Mouse (Mus musculus): ENCODE measurements around the gene Epn2. TPM values are rescaled to one million over a fixed set of nuclear protein-coding genes. Genes with fewer than 3 reads are reported as not detected.
A peak's percentile ranks its signal among the peaks of the same experiment; 100 is the strongest.

Epn2 gene
- polyA plus RNA-seq, 1 experiment from 2014 or later = 22.5 TPM

DNA sequence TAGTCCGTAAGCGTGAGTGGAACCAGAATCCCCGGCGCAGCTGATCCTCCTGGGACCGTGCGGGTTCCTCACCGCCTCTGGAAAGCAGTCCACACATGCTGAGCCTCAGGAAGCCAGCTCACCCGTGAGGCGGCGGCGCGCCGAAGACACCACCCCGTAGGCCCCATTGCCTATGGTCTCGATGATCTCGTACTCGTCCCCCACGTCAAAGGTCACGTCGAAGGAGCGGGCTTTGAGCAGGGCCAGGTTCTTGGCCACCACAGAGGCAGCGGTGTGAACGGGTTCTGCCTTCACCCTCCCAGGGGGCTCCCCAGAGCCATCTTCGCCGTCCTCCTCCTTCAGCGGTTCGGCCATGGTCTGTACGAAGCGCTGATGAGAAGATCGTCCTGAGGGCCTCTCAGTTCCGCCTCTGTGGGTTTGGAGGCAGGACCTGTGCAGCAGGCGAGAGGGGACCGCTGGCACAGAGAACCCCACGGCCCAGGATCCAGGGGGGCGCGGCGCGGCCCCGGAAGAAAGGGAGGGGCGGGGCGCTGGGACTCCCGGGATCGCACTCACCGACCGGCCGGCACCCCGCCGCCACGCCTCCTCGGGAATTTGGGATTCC is 85.9 kb downstream of the Epn2 start:
- H3K36me3 ChIP-seq (replicated peaks) = peaks cover 46% of the 10 kb centered on the region
- peak overlapping the region; percentile 93 for H3K27ac ChIP-seq
- H3K27me3 ChIP-seq (ENCODE audit: poor library complexity, severe bottlenecking) = no peaks in the 10 kb centered on the region
- peak overlapping the region; percentile 91 for H3K4me3 ChIP-seq
- H3K9me3 ChIP-seq = no peaks in the 10 kb centered on the region
- 2% methylated on average over 50 of the region's 50 CpGs for WGBS
- H3K4me1 ChIP-seq = peaks cover 38% of the 10 kb centered on the region
- no peak for DNase-seq (ENCODE audit: extremely low spot score, low spot score)

DNA sequence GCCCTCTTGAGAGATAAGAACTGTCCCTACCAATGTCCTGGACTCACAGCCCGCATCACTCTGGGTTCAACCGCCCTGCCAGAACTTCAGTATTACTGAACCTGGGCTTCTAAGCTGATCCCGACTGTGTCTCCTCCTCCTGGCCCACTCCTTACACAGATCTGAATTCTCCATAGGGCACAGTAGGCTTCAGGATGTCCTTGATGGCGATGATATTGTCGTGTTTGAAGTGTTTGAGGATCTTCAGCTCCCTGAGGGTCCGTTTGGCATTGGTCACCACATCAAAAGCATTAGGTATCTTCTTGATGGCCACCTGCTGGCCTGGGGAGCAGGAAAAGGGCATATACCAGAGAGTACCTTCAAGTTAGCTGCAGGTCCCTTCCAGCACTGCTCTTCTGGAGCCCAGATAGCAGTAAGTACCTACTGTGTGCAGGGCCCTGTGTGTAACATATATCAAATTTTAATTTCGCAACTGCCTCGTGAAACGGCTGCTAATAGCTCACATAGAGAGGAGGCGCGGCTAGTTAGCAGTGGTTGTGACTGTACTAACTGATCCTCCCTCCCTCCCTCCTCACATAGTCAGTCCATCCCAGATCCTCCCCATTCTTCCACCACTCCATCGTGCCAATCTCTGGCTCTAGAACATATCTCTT is 86.6 kb downstream of the Epn2 start:
- H3K4me1 ChIP-seq = peaks cover 38% of the 10 kb centered on the region
- peak overlapping the region; percentile 91 for H3K4me3 ChIP-seq
- WGBS = 86% methylated on average over 12 of the region's 12 CpGs
- no peak for DNase-seq (ENCODE audit: extremely low spot score, low spot score)
- H3K36me3 ChIP-seq (replicated peaks) = peaks cover 54% of the 10 kb centered on the region
- no peaks in the 10 kb centered on the region for H3K9me3 ChIP-seq
- peak overlapping the region; percentile 93 for H3K27ac ChIP-seq
- H3K27me3 ChIP-seq (ENCODE audit: poor library complexity, severe bottlenecking) = no peaks in the 10 kb centered on the region

DNA sequence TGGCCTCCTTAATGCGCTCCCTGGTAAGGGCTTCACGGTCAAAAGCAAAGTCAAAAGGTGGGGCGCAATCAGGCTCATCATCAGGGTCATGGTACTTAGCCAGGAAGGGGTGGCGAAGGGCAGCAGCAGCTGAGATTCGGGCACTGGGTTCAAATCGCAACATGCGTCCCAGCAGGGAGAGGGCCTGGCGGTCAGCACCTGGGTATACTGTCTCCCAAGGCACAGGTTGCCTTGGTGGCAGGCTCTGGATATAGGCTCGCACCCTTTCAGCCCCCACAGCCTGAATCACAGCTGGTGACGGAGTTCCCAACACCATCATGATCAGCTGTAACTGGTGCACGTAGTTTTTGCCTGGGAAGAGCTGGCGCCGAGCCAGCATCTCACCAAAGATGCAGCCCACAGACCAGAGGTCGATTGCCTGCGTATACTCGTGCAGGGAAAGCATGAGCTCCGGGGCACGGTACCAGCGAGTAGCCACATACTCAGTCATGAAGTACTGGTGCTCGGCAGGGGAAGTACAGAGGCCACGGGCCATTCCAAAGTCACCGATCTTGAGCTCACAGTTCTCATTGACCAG is 88.5 kb downstream of the Epn2 start:
- 97% methylated on average over 22 of the region's 22 CpGs for WGBS
- DNase-seq (ENCODE audit: extremely low spot score, low spot score) = no peak
- H3K9me3 ChIP-seq = no peaks in the 10 kb centered on the region
- H3K27ac ChIP-seq = no peak overlapping the region
- H3K4me1 ChIP-seq = peaks cover 56% of the 10 kb centered on the region
- H3K27me3 ChIP-seq (ENCODE audit: poor library complexity, severe bottlenecking) = no peaks in the 10 kb centered on the region
- no peak overlapping the region for H3K4me3 ChIP-seq
- peaks cover 69% of the 10 kb centered on the region for H3K36me3 ChIP-seq (replicated peaks)

DNA sequence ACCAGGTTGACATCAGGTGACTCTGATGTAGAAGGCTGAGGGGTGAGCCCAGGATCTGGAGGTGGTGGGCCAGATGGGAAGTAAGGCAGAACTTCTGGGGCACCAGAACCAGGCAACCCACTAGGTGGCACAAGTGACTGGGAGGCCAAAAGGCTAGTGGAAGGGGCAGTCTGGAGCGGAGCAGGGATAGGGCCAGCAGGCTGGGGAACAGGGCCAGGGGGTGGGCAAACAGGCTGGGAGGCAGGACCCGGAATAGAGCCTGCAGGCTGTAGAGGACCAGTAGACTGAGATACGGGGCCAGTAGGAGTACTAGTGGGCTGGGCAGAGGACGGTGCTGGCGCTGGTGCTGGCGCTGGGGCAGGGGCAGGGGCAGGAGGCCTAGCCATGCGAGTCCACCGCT is 89.6 kb downstream of the Epn2 start:
- Histone ChIP-seq H3K9me3 (no peaks in the 10 kb centered on the region), H3K4me1 (peaks cover 63% of the 10 kb centered on the region), H3K27ac (peak overlapping the region; percentile 44; the same call in 1 of the 2 replicates), H3K4me3 (no peak overlapping the region), H3K36me3 (replicated peaks) (peaks cover 69% of the 10 kb centered on the region), H3K27me3 (ENCODE audit: poor library complexity, severe bottlenecking) (no peaks in the 10 kb centered on the region)
- no peak for DNase-seq (ENCODE audit: extremely low spot score, low spot score)
- WGBS = 93% methylated on average over 8 of the region's 8 CpGs

DNA sequence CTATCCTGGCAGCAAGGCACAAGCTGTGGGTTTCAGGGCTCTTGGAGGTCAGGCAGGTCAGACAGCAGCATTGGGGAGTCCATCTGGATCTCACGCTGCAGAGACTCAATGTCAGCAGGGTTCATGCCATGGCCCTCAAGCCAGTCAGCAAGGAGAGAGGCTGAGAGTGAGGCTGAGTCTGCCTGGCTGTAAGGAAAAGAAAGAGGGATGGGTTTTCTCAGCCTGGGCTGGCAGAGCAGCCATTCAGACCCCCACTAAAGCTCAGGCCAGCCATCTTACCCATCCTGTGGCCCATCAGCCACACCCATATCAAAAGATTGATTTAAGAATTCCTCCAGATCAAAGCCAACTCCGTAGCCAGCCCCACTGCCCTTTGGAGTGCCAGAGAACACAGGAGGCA is 90.4 kb downstream of the Epn2 start:
- 88% methylated on average over 2 of the region's 2 CpGs for whole genome bisulfite sequencing
- no peak overlapping the region for H3K4me3 ChIP-seq
- H3K36me3 ChIP-seq (replicated peaks) = peaks cover 69% of the 10 kb centered on the region
- no peak for DNase-seq (ENCODE audit: extremely low spot score, low spot score)
- peaks cover 69% of the 10 kb centered on the region for H3K4me1 ChIP-seq
- no peak overlapping the region for H3K27ac ChIP-seq
- H3K9me3 ChIP-seq = no peaks in the 10 kb centered on the region
- H3K27me3 ChIP-seq (ENCODE audit: poor library complexity, severe bottlenecking) = no peaks in the 10 kb centered on the region

DNA sequence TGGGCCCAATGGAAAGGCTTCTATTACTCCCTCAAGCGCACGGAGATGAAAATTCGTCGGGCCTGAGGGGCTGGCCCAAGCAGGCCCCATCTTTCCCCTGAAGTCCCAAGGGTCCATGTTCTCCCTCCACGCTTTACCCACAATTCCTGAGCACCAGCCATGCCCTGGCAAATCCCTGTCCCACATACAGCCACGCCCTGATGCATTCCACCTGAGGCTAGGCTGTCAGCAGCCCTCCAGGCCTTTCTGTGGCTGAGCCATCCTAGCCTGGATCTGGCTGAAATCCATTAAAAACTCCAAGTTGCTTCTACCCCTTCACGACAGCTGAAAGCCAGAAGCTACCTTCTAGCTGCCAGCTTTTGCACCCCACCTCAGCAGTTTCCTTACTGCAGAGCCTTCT is 91.6 kb downstream of the Epn2 start:
- Histone ChIP-seq H3K4me3 (no peak overlapping the region), H3K4me1 (peaks cover 72% of the 10 kb centered on the region), H3K36me3 (replicated peaks) (peaks cover 66% of the 10 kb centered on the region), H3K9me3 (no peaks in the 10 kb centered on the region), H3K27me3 (ENCODE audit: poor library complexity, severe bottlenecking) (no peaks in the 10 kb centered on the region), H3K27ac (no peak overlapping the region)
- no peak for DNase-seq (ENCODE audit: extremely low spot score, low spot score)
- 85% methylated on average over 7 of the region's 7 CpGs for WGBS

DNA sequence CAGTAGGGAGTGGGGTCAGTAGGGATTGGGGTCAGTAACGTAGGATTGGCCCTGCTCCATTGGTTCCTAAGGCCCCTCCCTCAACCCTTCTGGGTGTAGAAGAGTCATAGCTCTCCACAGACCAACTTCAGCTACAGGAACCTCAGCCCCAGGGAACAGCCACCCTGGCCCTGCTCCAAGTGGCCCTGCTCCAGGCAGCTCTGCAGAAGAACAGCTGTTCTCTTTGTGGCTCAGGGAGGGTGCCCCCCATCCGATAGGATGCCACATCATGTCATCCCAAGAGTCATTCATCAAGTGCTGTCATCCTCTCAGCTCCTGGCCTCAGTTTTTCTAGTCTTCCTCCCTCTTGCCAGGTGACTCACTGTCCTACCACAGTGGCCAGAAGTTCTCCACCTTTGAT is 92.1 kb downstream of the Epn2 start:
- Histone ChIP-seq H3K27me3 (ENCODE audit: poor library complexity, severe bottlenecking) (no peaks in the 10 kb centered on the region), H3K27ac (no peak overlapping the region), H3K4me1 (peaks cover 68% of the 10 kb centered on the region), H3K36me3 (replicated peaks) (peaks cover 61% of the 10 kb centered on the region), H3K4me3 (no peak overlapping the region), H3K9me3 (no peaks in the 10 kb centered on the region)
- no peak for DNase-seq (ENCODE audit: extremely low spot score, low spot score)
- WGBS = 94% methylated on average over 2 of the region's 2 CpGs

DNA sequence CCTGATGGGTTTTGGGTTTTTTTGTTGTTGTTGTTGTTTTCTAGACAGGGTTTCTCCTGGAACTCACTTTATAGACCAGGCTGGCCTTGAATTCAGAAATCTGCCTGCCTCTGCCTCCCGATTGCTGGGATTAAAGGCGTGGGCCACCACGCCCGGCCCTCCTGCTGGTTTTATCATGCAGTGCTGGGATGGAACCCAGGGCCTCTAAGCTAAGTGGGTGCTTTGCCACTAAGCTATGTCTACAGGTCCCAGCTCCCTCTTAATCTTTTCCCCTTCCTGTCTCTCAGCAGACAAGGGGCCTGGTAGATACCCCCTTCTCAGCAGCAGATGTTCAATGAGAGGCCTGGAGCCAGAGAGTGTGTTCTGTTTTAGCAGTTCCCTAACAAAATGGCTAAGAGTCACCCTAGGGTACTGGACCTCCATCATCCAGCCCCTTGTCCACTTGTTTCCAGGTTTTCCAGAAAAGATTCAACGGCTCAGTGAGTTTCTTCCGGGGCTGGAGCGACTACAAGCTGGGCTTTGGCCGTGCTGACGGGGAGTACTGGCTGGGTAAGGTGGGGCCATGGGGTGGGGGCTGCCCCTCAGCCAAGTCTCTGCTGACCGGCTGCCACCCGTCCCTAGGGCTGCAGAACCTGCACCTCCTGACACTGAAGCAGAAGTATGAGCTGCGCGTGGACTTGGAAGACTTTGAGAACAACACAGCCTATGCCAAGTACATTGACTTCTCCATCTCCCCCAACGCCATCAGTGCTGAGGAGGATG is 92.8 kb downstream of the Epn2 start:
- no peak for DNase-seq (ENCODE audit: extremely low spot score, low spot score)
- H3K4me1 ChIP-seq = peaks cover 71% of the 10 kb centered on the region
- peak overlapping the region; percentile 43 for H3K4me3 ChIP-seq
- H3K9me3 ChIP-seq = no peaks in the 10 kb centered on the region
- no peaks in the 10 kb centered on the region for H3K27me3 ChIP-seq (ENCODE audit: poor library complexity, severe bottlenecking)
- H3K27ac ChIP-seq = peak overlapping the region; percentile 86
- H3K36me3 ChIP-seq (replicated peaks) = peaks cover 53% of the 10 kb centered on the region
- 93% methylated on average over 14 of the region's 14 CpGs for WGBS

DNA sequence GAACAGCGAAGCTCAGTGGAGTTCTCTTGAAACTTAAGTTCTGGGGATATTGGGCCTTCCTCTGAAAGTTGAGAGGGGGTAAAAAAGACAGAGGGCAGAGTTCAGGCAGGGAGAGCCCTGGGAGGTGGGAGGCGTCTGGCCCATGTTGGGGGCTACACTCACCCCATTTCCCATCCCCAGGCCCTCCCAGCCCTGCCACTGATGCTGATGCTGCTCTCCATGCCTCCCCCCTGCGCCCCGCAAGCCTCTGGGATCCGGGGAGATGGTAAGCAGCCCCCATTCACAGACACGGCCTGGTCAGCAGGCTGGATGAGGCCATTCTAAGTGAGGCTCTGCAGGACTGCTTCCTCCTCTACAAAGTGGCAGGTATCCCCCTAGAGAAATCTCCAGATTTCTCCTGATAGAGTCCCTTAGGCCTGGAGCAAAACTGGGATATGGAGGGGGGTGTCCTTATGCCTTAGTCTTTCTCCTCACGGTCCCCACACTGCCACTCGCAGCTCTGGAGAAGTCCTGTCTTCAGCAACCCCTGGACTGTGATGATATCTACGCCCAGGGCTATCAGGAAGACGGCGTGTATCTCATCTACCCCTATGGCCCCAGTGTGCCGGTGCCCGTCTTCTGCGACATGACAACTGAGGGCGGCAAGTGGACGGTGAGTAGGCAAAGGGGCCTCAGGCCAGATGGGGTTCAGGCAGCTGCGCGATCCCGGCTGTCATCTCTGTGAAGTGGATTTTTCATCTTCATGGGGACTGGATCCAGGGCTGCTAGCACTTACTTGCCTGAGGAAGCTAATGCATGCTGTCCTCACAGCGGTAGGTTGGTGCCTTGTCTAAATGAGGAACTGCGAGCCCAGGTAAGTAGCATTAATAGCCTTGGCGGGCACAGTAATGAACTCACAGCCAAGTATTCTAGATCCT is 93.7 kb downstream of the Epn2 start:
- Histone ChIP-seq H3K9me3 (no peaks in the 10 kb centered on the region), H3K4me3 (peak overlapping the region; percentile 43), H3K27ac (peak overlapping the region; percentile 86), H3K36me3 (replicated peaks) (peaks cover 45% of the 10 kb centered on the region), H3K27me3 (ENCODE audit: poor library complexity, severe bottlenecking) (no peaks in the 10 kb centered on the region), H3K4me1 (peaks cover 73% of the 10 kb centered on the region)
- WGBS = 63% methylated on average over 22 of the region's 22 CpGs
- no peak for DNase-seq (ENCODE audit: extremely low spot score, low spot score)

DNA sequence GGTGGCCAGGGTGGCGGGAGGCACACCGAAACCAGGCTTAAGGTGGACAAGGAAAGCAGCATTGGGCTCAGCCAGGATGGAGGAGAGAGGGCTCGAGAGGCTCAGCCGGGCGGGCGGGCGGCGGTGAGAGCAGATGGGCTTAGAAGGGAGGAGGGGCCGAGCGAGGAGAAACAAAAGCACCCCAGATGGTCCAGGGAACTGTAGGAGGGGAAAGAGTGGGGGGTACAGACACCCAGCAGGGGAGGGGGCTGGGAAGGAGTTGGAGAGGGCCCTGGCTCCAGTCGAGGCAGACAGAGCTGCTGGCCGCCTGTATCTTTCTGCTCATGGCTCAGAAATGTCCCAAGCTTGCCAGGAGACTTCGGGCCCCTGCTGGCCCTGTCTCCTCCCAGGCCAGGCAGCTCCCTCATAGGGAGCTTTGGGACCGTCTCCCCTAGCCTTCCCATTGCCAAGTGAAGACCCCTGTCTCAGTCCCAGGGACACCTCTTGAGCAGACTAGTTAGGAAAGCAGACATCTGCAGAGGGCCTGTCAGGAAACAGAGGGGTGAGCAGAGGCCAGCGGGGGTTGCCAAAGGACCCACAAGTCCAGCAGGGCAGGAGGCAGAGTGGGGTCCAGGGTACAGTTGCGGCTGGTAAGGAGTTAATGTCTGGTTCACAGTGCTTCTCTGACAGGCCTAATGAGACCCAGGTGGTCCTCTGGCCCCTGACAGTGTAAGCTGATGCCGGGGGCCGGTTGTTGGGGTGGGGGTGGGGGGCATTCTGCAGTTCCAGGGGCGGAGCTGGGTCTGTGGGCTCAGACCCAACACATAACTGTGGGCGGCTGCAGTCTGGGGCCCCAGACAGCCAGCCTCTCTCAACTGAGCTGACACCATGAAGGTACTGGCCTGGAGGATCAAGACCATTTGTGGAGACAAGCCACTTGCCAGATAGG is 94.6 kb downstream of the Epn2 start, which contains the start of gene Mfap4:
Gene Mfap4, plus strand, starts transcription at position 819 of the 928 bp plus-strand sequence.
- peaks cover 35% of the 10 kb centered on the region for H3K36me3 ChIP-seq (replicated peaks)
- no peaks in the 10 kb centered on the region for H3K9me3 ChIP-seq
- no peaks in the 10 kb centered on the region for H3K27me3 ChIP-seq (ENCODE audit: poor library complexity, severe bottlenecking)
- peak; percentile 72 for DNase-seq (ENCODE audit: extremely low spot score, low spot score)
- H3K4me3 ChIP-seq = peak within 1 kb of the TSS; percentile 43
- H3K27ac ChIP-seq = peak within 1 kb of the TSS; percentile 86
- peaks cover 64% of the 10 kb centered on the region for H3K4me1 ChIP-seq
- WGBS = 3% methylated on average over 20 of the region's 20 CpGs

DNA sequence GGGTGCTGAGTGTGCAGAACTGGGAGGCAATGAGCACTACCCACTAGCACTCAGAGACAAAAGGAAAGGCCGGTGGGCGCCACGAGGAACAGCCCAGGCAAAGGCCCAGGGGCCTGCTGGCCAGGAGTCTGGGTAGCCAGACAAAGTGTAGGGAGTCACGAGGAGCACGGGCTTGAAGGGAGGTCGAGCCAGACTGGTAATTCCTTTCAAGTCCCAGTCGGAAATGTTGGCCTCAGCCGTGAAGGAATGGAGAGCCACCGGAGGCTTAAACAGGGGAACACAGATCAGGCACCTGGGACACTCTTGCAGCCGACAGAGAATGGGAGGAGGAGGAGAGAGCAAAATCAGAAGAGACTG is 95.3 kb downstream of the Epn2 start:
- no peaks in the 10 kb centered on the region for H3K9me3 ChIP-seq
- H3K27me3 ChIP-seq (ENCODE audit: poor library complexity, severe bottlenecking) = no peaks in the 10 kb centered on the region
- 15% methylated on average over 10 of the region's 10 CpGs for WGBS
- H3K27ac ChIP-seq = peak overlapping the region; percentile 86
- H3K36me3 ChIP-seq (replicated peaks) = peaks cover 29% of the 10 kb centered on the region
- DNase-seq (ENCODE audit: extremely low spot score, low spot score) = no peak
- H3K4me1 ChIP-seq = peaks cover 62% of the 10 kb centered on the region
- peak overlapping the region; percentile 43 for H3K4me3 ChIP-seq
